Mouse (Mus musculus) cerebellum, adult 9-10 months (tissue): Measurements from ENCODE around the gene Adarb1.
A peak's percentile ranks its signal among the peaks of the same experiment; 100 is the strongest.

Experiments
- DNase-seq: peaks from one replicate; pipeline ENCODE4 v3.0.0; 2022

The Adarb1 gene

DNA sequence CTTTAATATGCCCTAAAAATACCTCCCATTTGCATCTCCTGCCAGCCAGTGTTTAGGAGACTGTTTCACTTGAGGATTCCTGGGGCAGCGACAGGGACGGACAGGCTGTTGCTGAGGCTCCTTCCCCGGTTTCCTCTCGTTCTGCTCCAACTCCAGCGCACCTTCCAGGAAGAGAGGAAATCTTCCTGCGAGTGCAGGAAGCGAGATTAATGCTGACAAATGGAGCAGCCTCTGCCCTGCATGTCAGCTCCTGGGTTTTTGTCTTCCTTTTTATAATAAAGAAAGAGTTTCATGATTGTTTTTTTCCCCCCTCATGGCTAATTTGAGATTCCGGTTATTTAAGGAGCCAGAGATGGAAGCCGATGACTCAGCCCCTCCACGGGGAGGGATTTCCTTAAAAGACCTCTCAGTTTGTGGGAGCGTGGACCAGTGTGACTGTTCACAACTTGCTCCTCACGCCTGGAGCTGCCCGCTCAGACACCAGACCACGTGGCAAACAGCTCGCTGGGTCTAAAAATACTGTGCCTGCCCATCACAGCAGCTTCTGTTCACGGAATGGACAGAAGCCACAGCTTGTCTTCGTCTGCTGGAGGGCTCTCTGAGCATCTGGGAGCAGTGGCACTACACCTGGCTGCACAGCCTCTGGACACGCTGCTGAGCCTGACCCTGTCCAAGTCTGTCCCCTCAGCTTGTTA, 16.5 kb upstream of the Adarb1 start:
- peak; percentile 69 for DNase-seq

DNA sequence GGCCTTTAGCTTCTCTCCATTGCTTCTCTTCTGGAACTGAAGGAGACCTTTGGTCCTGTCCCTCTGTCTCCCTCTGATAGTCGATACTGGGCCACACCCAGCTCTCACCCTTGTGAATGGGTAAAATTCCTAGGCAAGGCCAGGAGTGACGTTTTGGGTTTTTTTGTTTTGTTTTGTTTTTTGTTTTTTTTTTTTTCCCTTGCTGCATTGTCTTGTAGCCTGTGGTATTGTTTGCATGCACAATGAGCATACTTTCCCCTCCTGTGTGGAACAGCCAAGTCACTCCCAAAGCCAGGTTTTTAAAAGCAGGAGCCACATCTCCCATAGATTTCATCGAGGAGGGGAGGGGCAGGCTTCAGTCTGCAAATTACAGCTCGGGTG, 16.0 kb upstream of the Adarb1 start:
- no peak for DNase-seq

DNA sequence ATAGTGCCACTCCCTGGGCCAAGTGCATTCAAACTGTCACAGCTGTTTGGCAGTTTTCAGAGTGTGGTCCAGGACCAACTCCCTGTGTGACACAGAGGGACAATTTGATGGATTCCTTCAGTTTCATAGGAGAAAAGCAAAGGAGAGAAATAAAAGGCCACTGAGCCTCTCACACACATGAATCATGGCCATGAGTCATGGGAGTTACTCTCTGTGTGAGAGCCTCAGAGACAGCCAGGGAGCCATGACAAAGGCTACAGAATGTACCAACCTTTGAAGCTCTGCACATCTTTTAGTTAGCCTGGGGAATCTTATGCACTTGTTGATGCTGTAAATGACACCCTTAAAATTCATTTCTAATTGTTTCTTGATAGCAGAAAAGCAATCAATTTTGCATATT, 12.7 kb upstream of the Adarb1 start:
- no peak for DNase-seq

DNA sequence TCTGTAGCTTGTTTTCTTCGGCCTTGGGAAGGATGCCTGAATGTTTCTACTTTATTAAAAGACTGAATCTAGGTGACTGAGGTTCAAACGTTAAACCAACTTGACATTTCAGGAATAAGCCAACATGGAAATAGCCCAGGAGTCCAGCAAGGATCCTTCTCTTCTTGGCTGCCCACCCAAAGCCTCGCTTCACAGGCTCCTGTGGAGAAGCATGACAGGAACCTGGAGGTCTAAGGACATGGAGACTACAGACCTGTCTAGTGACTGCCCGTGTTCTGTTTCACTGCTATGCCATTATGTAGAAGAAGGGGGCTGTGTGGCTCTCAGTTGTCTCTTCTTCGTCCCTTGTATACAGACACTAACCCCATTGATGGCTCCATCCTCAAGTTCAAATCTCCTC, 11.9 kb upstream of the Adarb1 start:
- DNase-seq, result peak; percentile 76

DNA sequence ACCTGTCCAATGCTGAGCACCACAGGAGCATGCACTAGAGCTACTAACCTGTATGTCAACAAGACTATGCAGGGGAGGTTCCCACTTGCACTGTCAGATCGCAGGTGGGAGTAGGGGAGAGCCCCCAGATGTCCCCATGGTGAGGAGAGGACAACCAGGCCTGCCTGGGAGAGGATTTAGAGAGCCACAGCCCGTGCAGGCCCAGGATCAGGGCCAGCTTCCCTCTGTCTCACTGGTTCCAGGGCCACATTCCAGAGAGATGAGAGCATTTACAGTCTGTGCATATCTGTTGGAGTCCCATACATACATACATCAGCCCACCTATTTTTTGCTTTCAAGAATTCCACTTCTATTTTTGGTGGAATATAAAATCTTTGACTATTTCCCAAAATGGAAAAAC, 9.5 kb upstream of the Adarb1 start:
- DNase-seq, result no peak

DNA sequence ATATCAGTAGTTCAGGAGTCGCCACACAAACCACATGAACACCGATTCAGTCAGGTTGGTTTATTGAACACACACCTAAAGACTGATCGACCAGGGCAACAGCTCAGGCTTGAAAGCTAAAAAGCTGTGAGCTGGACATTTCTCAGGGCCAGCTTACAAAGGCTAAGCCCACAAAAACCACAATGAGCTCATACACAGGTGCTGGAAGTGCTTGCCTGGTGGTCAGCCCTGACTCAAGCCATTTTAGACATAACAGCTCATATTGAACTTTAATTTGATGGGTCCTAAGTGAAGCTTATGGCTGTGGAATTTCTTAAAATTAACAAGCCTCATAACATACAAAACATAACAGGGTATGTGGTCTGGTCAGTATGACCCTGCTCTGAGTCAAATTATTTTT, 2.1 kb upstream of the Adarb1 start:
- no peak for DNase-seq

DNA sequence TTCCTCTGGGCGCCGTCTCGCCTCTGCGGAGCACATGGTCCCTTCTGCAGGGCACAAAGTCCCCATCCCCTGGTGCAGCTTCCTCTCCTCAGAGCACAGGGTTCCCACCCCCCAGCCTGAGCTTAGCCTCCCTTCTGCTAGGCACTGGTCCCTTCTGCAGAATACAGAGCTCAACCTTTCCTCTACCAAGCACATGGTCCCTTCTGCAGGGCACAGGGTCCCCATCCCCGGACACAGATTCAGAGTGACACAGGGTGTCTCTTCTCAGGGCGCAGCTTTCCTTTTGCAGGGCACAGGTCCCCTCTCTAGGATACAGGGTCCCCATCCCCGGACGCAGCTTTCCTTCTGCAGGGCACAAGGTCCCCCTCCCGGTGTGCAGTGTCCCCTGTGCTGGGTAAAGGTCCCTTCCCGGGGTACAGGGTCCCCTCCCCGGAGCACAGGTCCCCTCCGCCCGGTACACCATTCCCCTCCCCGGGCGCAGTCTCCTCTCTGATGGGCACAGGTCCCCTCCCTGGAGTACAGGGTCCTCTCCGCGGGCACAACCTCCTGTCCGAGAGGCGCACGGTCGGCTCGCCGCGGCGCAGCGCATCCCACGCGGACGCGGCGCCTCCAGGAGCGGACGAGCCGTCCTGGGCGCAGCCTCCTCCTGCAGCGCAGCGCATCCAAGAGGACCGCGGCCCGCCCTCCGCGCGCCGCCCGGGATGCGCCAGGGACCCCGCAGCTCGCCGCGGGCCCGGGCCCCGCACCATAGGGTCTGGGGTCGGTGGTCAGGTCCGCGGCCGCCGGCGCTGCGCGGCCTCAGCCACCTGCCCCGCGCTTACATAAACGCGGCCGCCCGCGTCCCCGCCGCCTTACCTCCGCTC, 599 bp downstream of the Adarb1 start:
- peak; percentile 67 for DNase-seq

DNA sequence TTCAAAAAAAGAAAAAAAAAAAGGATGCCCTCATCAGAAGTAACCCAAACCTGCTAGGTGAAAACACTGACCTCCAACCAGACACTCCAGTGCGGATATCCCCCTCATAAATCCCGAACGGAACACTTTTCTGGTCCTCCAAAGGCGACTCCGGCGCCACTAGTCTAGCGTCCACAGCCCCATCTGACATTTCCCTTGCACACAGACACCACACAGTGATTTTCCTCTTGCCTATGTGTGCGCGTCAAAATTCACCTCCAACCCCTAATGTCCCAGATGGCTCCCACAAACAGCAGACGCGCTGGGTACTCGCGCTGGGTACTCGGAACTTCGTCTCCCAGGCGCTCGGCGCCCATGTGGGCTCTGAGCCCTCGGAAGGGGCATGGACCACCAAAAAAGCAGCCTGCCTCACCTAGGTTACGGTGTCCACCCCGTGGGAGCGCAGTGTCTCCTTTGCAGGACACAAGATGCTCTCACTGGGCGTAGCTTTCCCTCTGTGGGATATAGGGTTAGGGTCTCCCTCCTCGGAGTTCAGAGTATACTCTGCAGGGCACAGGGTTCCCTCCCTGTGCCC, 1.3 kb downstream of the Adarb1 start:
- no peak for DNase-seq

DNA sequence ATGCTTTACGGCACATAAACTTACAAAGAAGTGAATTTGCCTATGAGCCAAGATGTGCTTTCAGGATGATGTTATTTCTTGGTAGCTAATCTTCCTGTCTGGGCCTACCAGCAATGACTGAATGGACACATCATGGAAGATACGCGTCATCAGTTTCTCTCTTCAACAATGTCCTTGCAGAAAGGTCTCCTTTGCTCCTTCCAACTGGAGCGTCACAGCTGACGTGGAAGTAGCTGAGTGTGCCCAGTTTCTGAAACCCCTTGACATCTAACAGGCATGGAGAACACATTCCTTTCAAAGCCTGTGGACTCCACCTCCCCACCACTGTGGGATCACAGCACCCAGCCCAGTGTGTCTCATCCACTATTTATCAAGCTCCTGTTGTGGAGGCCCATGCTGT, 2.2 kb downstream of the Adarb1 start:
- DNase-seq, result no peak

DNA sequence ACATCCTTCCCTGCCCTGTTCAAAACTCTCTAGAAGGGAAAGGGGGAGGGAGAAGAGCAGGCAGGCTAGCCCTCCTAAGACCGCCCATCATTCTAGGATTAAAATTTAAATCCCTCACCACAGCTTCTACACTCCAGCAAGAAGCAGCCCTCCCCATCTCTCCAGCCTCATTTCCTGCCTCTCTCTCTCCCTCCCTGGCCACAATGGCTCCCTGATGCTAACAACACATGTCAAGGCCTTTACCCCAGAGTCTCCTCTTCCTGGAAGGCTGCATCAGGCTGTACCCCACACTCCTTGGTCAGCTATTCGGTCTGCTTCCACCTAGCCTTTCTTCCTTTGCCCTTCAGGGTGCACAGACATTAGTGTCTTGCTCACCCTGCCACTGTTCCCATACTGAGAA, 4.3 kb downstream of the Adarb1 start:
- DNase-seq, result no peak

DNA sequence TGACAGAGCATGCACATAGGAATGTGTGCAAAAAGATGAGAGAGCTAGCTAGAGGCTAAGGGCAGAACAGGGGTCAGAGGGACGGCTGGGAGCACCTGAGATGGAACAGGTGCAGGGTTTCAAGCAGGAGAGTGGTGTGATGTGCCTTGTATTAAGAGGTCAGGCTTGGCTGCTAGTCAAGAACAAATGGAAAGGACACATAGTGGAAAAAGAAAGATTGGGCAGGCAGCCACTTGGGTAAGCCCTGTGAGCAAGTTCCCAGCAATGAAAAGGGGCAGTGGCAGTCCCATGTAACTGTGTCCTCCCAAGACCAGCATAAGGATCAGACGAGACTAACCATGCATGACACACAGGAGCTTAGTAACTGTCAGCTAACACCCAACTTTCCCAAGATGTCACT, 8.9 kb downstream of the Adarb1 start:
- peak; percentile 62 for DNase-seq

DNA sequence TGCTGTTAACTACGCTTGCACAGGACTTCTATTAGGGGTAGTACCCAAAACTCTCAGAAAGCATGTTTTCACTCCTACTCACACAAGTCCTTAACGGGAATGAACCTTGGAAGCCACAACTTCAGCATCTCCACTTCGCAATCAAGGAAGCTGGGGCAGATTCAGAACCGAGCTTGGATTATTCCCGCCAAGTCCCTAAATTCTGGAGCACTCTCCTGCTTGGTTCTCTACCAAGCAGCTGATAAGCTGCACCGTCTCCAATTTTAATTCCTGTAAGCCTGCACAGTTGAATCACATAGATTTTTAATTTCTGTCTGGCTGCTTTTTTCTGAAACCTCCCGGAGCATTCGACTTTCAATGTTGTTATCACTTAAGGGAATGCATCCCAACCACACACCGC, 9.8 kb downstream of the Adarb1 start:
- DNase-seq, result no peak

DNA sequence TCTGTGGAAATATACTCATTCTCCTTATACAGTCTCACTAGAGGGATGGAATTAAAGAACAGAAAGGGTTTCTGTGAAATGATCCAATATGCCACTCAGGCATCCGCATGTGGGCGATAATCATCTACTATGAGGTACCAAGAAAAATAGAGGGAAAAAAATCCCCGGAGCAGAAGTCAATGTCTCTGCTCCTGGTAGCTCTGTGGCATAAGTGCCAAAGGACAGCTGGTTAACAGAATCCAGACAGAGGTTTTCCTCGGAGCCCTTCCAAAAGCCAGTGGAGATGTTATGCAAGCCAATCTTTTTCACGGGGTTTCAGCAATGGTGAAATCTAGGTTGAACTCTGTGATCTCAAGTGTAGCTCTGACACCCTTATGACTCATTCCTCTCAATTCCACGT, 11.6 kb downstream of the Adarb1 start:
- no peak for DNase-seq

DNA sequence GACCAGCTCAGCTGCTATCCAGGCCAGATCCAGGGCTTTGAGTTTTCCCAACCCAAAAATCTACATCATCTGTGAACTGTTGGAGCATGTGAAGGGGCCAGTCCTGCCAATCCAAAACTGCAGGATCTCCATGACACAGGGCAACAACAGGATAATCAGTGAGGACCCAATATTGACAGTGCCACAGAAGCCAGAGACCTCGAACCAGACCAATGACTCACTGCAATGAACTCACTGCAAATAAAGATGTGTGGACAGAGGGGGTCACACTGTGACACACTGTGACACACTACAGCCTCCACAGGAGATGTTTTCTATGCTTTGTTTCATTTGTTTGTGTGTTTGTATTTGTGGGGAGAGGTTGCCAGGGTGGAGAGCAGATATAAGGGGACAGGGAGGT, 15.6 kb downstream of the Adarb1 start:
- DNase-seq, result no peak

DNA sequence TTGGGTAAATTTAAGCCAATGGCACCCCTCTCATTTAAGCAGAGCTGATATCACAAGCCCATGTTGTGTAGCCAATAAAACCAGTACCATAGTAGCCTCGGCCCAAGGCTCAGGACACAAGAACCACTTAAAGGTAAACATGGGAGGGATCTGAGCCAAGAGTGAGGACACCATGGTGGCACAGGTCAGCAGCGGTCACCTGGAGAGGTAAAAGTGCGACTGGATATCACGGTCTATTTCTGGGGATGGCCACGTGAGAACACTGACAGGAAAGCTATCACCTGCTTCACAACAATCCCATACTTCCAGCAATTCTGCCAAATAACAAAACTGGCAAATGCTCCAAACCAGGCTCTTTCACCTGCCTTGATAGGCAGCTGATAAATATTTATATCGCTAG, 17.0 kb downstream of the Adarb1 start:
- DNase-seq, result no peak

DNA sequence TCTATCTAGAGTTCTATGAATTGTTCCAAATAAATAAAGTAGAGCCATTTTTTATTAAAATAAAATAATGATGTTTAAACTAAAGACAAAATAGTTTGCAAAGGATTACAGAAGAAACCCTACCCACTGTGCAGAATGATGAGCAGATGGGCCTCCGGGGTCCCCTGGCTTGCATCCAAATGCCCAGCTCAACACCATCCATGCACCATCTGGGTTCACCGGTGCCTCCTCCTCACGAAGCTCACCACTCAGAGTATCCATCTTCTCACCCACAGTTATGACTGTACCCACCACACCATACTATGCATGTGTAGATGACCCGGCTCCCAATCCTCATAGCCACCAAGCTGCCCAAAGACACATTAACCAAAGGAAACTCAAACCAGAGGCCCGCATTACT, 18.1 kb downstream of the Adarb1 start:
- DNase-seq, result peak; percentile 69

DNA sequence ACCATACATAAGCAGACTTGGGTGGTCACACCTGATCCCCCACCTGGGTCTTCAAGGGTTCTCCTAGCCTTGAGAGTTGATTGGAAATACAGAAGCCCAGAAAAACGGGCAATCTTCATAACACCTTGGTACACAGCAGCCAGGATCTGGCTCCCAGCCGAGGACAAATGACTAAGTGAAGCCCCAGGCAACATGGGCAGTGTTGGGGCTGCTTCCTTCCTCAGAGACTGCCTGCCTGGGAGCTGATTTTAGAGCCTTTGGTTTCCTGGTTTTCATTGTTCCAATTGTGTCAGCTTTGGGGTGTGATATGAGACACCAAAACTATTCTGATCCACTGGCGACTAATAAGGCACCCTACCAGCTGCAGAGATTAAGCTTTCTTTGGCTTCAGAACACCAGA, 20.0 kb downstream of the Adarb1 start:
- DNase-seq, result peak; percentile 68

DNA sequence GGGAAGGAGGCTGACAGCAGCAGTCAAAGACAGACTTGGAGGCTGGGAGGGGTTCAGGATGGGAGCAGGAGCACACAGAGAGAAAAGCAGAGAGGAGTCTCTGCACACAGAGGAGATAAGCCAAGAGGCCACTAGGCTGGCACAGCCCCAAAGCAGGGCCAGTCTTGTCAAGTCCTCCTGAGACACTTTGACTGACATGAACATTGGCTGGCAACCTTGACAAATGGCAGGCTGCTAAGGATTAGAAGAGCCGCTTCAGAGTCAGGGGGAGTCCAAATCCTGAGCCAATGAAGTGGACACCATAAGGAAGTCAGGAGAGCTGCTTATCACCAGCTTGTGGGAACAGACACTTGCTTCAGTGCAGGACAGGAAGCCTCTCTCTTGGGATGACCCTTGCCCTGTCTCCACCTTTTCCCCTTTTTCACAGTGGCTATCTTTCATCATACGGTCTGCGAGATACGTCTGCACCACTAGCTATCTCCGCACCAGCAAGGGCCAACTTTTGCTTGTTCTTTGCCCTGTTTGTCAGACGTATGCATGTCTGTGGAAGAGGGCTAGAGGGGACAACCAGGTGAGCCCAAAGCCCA, 20.9 kb downstream of the Adarb1 start:
- DNase-seq, result peak; percentile 72

DNA sequence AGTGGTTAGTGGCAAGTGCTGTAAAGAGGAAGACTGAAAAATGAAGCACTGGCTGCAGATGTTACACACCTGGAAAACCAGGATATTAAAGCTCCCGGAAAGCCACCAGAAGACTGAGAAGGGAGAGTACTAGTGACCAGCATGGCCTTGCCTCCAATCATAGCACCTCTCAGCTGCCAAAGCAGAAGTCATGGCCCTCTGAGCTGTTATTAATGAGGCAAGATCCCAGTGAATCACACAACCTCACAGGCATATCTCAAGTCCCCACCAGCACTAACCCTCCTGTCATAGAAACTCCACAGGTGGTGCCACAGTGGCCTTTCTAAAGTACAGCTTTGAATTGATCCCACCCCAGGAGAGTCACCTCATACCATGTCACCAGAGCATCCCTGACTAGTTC, 22.1 kb downstream of the Adarb1 start:
- DNase-seq, result no peak

DNA sequence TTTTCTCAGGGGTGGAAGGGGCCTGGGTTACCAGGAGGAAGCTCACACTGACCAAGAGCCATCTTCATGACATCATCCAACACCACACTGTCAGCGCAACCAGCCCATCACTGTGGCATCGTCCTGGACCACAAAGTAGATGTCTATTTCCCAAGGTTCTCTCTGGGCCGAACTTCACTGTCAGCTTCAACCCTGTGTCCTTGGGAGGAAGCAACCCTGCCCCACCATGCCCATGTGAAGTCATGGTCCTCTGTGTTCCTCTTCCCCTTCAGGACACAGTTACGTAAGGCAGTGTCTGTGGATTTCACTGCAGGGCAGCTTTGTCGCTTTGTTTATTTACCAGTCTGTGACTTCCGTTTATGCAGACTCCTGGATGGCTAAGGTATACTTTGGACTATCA, 27.0 kb downstream of the Adarb1 start:
- no peak for DNase-seq

DNA sequence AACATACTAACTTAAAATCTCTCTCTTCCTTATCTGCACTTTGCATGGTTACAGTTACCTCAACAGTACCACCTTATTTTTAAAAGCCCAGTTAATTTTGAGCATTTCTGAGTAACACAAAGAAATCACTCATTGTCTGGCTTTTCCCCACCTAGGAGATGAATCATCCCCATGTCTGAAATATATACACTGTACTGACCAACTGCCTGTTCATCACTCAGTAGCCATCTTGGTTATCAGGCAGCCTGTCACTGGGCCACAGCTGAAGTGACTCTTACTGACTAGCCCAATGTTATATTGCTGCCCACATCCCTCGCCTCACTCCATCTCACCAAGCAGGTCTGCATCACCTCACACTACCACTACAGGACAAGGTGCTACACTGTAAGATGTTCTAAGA, 30.5 kb downstream of the Adarb1 start:
- DNase-seq, result no peak

DNA sequence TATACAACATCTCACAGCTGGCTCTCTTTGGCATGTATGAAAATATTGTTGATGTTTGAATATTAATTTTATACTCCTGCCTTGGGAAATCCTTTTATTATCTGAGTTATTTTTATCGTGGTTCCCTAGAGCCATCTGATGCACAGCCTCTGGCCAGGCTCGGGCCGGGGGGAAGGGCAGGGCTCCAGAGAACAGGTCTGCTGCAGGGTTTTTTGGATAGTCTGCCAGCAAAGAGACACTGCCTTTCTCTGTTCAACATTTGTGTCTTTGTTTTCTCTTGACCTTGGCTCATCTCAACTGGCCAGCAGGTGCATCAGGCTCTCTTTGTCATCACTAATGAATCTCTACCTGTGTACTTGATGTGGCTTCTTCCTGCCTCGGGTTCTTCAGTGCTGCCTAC, 32.3 kb downstream of the Adarb1 start:
- peak; percentile 78 for DNase-seq

DNA sequence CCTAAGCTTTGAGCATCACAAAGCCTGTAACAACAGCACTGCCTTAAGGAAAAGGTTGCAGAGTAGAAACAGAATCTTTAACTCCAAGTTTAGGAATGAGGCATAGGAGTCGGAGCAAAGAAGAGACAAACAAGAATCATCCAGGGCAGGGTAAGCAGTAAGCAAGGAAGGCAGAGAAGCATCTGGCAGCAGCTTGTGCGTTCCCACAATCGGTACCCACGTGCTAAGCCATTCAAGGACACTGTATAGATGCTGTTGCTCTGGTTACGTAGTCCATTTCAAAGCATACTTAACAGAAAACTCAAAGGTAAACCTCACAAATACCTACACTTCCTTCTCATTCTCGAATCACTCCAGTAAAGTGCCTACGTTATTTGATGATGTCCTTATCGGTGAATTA, 35.0 kb downstream of the Adarb1 start:
- DNase-seq, result no peak

DNA sequence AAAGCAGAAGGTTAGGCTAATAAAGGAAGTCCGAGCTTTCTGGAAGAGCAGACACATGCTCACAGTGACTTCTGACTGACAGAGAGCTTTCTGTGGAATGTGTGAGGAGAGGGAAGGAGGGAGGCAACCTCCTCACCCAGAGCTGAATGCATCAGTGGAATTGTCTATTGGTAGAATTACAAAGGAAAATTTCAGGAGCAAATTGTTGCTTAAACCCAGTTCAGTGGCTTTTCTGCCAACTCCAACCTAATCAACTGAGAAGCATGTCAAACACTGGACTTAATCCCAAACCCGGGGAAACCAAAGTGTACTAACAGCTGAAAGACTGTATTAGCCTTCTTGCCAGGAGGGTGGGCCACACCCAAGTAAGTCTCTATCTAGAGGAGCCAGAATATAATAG, 36.9 kb downstream of the Adarb1 start:
- no peak for DNase-seq
